Mouse (Mus musculus): ENCODE results near the gene Llgl2.

Llgl2 gene

GRCm38 (mm10) chr11:115808696-115809310 is 15.0 kb upstream of the Llgl2 start:
- DNase-seq (ENCODE audit: low spot score): peak; percentile 34

GRCm38 (mm10) chr11:115809311-115809781 is 14.5 kb upstream of the Llgl2 start:
- no peak for DNase-seq (ENCODE audit: low spot score)

- peak; percentile 68 for DNase-seq (ENCODE audit: low spot score)
These were observed 13.5 kb upstream of the Llgl2 start for GRCm38 (mm10) chr11:115810377-115810776.

DNA sequence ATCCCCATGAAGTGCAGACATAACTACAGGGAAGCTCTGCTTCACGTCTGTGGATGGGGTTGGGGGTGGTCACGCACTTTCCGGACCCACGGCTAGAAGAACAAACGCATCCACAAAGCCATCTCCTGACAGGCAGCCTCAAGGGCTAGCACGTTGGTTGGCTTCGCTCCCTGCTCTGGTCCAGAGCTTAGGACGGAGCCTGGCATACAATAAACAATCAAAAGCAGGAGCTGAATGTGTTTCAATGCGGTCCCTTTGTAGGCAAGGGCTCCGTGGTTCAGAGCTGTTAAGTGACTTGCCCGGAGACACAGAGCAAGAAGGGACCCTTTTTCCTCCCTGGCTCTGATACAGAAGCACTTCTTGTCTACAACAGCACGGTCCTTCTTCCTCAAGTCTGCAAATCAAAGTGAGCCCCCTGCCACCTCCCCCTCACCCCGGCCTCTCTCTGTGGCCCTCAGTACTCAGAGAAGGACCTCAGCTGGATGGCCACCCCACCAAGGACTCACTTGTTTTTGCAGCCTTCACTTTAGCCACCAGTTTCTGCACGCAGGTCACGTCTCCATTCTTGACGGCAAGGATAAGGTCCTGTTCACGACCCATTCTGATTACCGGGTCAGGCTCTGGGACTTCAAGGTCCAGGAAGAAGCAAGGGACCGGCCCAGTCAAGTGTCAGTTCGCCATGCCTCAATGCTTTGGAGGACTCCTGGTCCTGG is 12.3 kb upstream of the Llgl2 start:
- DNase-seq (ENCODE audit: low spot score): no peak

- DNase-seq (ENCODE audit: low spot score): no peak
These were observed 11.8 kb upstream of the Llgl2 start for GRCm38 (mm10) chr11:115812095-115812494.

- no peak for DNase-seq (ENCODE audit: low spot score)
These were observed 11.1 kb upstream of the Llgl2 start for GRCm38 (mm10) chr11:115812533-115813420.

- DNase-seq (ENCODE audit: low spot score): peak; percentile 98
These were observed 10.1 kb upstream of the Llgl2 start, which contains the start of gene Caskin2 for GRCm38 (mm10) chr11:115813507-115814296. Caskin2 (minus strand) TSS chr11:115813639.

DNA sequence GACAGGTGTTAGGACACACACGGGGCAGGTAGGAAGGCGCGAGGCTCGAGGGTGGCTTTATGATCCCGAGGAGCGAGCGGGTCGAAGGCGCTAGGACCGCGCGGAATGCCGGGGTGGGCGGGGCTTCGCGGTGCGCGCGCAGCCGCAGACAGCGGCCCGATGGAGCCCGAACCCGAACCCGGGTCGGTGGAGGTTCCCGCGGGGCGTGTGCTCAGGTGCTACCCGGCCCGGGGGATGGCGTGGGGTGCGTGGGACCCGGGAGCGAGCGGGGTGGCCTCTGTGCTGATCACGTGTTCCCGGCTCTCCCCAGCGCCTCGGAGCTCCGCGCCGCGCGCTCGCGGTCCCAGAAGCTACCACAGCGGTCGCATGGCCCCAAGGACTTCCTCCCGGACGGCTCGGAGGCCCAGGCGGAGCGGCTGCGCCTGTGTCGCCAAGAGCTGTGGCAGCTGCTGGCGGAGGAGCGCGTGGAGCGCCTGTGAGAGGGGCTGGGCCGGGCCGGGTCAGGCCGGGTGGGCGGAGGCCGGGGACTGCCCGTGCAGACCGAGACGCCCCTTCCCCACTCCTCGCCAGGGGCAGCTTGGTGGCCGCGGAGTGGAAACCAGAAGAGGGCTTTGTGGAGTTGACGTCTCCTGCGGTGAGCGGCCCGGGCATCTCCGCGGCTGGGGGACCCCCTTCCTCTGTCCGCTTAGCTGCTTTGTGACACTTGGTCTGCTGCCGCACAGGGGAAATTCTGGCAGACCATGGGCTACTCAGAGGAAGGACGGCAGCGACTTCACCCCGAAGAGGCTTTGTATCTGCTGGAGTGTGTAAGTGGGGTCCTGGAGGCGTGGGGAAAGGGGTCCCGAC is 9.0 kb upstream of the Llgl2 start, which contains the start of gene Tsen54:
Gene Tsen54 (plus strand): TSS at position 120 of the 846 bp plus-strand sequence.
- peak; percentile 90 for DNase-seq (ENCODE audit: low spot score)

GRCm38 (mm10) chr11:115817331-115817730 is 6.5 kb upstream of the Llgl2 start:
- no peak for DNase-seq (ENCODE audit: low spot score)

DNA sequence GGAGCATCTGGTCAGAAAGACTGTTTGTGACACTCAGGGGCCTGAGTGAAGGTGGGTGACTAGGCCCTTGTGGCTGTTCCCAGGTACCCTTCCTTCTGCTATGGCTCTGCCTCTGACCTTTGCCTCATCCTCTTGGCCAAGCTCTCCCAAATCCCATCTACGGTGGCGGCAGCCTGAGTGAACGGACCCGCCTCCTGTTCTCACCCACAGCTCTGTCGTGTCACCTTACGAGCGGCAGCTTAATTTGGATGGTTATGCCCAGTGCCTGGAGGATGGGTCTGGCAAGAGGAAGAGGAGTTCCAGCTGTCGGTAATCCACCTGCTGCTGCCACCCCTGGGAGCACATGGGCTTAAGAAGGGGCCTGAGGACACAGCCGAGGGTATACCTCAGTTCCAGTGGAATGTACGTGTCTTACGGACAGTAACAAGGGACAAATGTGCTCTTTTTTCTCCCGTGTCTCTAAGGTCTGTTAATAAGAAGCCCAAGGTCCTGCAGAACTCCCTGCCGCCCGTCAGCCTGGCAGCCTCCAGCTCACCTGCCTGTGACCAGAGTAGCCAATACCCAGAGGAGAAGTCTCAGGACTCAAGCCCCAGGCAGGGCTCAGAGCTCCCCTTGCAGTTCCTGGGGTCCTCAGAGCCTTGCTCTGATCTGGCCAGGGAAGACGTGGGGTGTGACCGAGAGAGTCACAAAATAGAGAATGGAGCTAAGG is 3.8 kb upstream of the Llgl2 start:
- DNase-seq (ENCODE audit: low spot score): no peak

DNA sequence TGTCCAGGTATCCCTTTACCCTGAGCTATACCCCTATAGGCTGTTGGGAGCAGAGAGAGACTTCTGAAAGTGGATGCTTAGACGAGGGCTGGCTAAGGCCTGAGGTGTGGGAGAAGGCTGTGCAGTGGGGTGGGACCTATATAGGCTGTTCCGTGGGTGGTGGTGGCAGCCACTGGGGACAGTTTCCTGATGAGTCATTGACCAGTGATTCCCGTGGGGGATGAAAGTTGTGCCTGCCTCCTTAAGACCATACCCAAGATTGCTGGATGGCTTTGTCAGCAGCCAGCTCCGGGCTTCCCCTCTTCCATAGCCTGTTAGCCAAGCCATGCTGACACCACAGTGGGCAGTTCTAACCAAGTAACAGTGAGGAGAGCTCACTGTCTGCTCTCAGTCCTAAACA is 2.8 kb upstream of the Llgl2 start:
- DNase-seq (ENCODE audit: low spot score): no peak

DNA sequence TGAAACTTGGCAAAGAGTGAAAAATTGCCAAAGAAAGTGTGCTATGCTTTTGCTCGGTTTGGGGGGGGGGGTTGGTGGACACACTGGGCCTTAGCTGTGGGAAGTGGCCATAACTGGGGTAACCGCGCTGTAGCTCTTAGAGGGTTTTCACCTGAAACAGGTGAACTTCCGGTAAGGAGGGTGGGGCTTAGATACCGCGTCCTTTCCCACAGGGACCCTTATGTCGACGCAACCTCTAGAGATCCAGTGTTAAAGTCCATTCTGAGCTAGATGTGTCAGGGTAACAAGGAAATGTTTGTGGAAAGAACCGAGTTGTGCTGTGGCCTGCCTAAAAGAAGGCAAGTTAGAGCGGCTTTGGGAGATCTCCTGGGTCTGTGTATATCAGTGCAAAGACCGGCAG is 964 bp downstream of the Llgl2 start:
- DNase-seq (ENCODE audit: low spot score): no peak

GRCm38 (mm10) chr11:115826487-115826886 is 2.6 kb downstream of the Llgl2 start:
- no peak for DNase-seq (ENCODE audit: low spot score)

GRCm38 (mm10) chr11:115827624-115828023 is 3.8 kb downstream of the Llgl2 start:
- no peak for DNase-seq (ENCODE audit: low spot score)

DNA sequence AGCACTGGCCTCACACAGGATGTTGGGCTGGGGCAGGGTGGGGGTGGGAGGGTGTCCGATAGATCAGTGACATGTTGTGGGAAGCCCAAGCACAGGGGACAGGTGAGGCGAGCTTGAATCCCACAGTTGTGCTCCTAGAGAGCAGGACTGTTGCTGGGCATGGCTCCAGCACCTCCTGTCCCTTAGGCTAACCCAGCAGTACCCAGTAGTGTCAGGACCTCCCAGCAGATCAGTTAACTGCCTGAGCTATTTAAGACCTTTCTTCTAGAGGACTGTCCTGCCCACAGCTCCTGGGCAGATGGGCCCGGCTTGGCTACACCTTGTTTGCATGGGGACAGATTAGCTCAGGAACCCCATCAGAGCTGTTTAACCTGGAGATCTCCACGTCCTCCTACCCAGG is 5.2 kb downstream of the Llgl2 start:
- DNase-seq (ENCODE audit: low spot score): no peak

DNA sequence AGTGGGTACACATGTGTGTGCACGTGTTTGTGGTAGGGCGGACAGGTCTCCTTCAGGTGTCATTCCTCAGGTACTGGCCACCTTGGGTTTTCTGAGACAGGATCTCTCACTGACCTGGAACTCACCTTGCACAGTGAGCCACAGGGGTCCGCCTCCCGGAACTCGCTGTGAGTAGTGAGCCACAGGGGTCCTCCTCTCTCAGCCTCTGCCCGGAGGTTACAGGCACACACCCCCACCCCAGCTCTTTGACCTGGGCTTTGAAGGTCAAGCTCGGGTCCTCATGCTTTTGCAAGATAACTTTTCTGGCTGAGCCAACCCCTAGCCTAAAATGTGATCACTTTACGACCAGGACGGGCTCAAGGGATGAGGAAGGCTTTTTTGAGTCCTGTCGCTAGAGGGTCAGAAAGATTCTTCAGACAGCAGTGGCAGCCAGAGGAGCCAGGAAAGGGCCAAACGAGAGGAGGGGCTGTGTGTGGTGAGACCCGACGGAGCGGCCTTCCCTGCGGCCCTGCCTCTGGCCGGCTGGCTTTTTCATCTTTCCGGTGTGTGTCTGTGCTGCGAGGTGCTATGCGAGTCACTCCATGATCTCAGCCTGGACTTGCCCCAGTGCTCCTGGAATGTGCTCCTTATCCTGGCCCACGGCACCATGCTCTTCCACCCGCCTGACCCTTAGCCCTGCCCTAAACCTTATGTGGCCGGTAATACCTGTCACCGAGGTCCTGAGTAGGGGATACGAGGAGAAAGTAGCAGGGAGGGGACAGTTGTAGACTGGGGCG is 6.9 kb downstream of the Llgl2 start:
- DNase-seq (ENCODE audit: low spot score): no peak

DNA sequence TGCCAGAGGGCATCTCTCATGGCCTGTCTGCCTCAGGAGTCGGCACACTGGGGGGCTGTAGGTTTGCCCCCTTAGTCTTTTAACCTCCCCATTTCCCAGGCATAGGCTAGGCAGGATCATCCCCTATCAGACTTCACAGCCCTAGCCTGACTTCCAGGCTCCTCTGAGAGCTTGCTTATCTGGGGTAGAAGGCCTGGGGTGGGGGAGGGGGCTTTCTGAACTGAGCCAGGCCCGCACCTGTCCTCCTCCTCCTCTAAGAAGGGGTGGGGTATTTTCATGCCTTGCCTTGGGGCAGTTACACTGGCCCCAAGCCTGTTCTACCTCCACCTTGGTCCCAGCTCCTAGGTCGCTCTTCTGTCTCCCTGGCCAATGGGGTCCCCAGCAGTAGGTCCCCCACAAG is 7.7 kb downstream of the Llgl2 start:
- DNase-seq (ENCODE audit: low spot score): no peak

DNA sequence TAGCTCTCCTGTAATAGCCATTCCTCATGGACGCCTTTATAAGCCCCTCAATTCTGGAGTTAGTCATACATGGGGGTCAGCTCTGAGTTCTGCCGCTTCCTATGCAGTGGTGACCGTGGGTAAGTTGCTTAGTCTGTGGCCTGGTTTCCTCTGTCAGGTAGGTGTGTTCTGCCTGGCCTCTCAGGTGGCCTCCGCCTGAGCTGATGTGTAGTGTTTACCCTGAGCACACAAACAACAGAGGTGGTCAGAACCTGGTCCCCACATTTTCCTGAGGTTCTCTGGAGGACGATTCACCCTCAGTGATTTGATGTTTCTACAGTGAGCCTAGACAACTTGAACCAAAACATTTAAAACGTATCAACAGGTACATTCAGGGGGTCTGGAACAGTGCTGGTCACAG is 8.2 kb downstream of the Llgl2 start:
- DNase-seq (ENCODE audit: low spot score): no peak

GRCm38 (mm10) chr11:115832523-115832922 is 8.7 kb downstream of the Llgl2 start:
- peak; percentile 77 for DNase-seq (ENCODE audit: low spot score)

Measured in urinary bladder, postnatal 14 days (tissue).